Mouse (Mus musculus): Measurements from ENCODE around the gene Fabp6. TPM values are rescaled to one million over a fixed set of nuclear protein-coding genes. Genes with fewer than 3 reads are reported as not detected.

Gene Fabp6
- polyA plus RNA-seq, 1 experiment from 2014 or later: not detected

GRCm38 (mm10) chr11:43626927-43627645 lies 25.7 kb upstream of the Fabp6 start:
- Histone ChIP-seq H3K4me2 (peak overlapping the region; percentile 52), H3K9me3 (ENCODE audit: control insufficient read depth, low read length) (no peaks in the 10 kb centered on the region), H3K4me1 (replicated peaks; ENCODE audit: control insufficient read depth, insufficient read depth, low read length) (peaks cover 16% of the 10 kb centered on the region), H3K27me3 (replicated peaks; ENCODE audit: control insufficient read depth, insufficient read depth, low read length) (no peaks in the 10 kb centered on the region), H3K4me3 (ENCODE audit: low read depth, low read length) (no peak overlapping the region), H3K27ac (ENCODE audit: low read depth, low read length) (0 out of 2 replicates have a peak overlapping the region, but pooled peaks have one; percentile 11), H3K9ac (ENCODE audit: low read depth, low read length) (peak overlapping the region; percentile 26; the same call in 1 of the 2 replicates), H3K36me3 (ENCODE audit: control insufficient read depth, insufficient read depth, low read length) (no peaks in the 10 kb centered on the region)
- DNase-seq (ENCODE audit: low spot score) (no peak), ATAC-seq (replicated peaks; ENCODE audit: low FRiP score) (no peak)
- 35% methylated on average over 18 of the region's 18 CpGs for WGBS

GRCm38 (mm10) chr11:43626300-43626926 lies 25.1 kb upstream of the Fabp6 start:
- Histone ChIP-seq H3K36me3 (ENCODE audit: control insufficient read depth, insufficient read depth, low read length) (no peaks in the 10 kb centered on the region), H3K27me3 (replicated peaks; ENCODE audit: control insufficient read depth, insufficient read depth, low read length) (no peaks in the 10 kb centered on the region), H3K9ac (ENCODE audit: low read depth, low read length) (peak overlapping the region; percentile 26; the same call in 1 of the 2 replicates), H3K4me1 (replicated peaks; ENCODE audit: control insufficient read depth, insufficient read depth, low read length) (peaks cover 17% of the 10 kb centered on the region), H3K4me2 (peak overlapping the region; percentile 52), H3K9me3 (ENCODE audit: control insufficient read depth, low read length) (no peaks in the 10 kb centered on the region), H3K27ac (ENCODE audit: low read depth, low read length) (peak overlapping the region; percentile 48; the same call in 1 of the 2 replicates), H3K4me3 (ENCODE audit: low read depth, low read length) (peak overlapping the region; percentile 15; the same call in 1 of the 2 replicates)
- 17% methylated on average over 12 of the region's 12 CpGs for WGBS
- ATAC-seq (replicated peaks; ENCODE audit: low FRiP score) (peak; percentile 42), DNase-seq (ENCODE audit: low spot score) (no peak)

- ATAC-seq (replicated peaks; ENCODE audit: low FRiP score) (no peak), DNase-seq (ENCODE audit: low spot score) (no peak)
- H3K27me3 ChIP-seq (replicated peaks; ENCODE audit: control insufficient read depth, insufficient read depth, low read length): no peaks in the 10 kb centered on the region
- no peak overlapping the region for H3K27ac ChIP-seq (ENCODE audit: low read depth, low read length)
- H3K4me1 ChIP-seq (replicated peaks; ENCODE audit: control insufficient read depth, insufficient read depth, low read length): peaks cover 22% of the 10 kb centered on the region
- WGBS: 82% methylated on average over 1 of the region's 1 CpGs
- no peak overlapping the region for H3K9ac ChIP-seq (ENCODE audit: low read depth, low read length)
- no peaks in the 10 kb centered on the region for H3K36me3 ChIP-seq (ENCODE audit: control insufficient read depth, insufficient read depth, low read length)
- H3K4me3 ChIP-seq (ENCODE audit: low read depth, low read length): no peak overlapping the region
- H3K4me2 ChIP-seq: no peak overlapping the region
- no peaks in the 10 kb centered on the region for H3K9me3 ChIP-seq (ENCODE audit: control insufficient read depth, low read length)
Measured at GRCm38 (mm10) chr11:43624341-43624740, 23.0 kb upstream of the Fabp6 start.

GRCm38 (mm10) chr11:43621769-43622168 lies 20.4 kb upstream of the Fabp6 start:
- Histone ChIP-seq H3K36me3 (ENCODE audit: control insufficient read depth, insufficient read depth, low read length) (no peaks in the 10 kb centered on the region), H3K9ac (ENCODE audit: low read depth, low read length) (no peak overlapping the region), H3K27me3 (replicated peaks; ENCODE audit: control insufficient read depth, insufficient read depth, low read length) (no peaks in the 10 kb centered on the region), H3K4me2 (no peak overlapping the region), H3K9me3 (ENCODE audit: control insufficient read depth, low read length) (no peaks in the 10 kb centered on the region), H3K27ac (ENCODE audit: low read depth, low read length) (no peak overlapping the region), H3K4me1 (replicated peaks; ENCODE audit: control insufficient read depth, insufficient read depth, low read length) (peaks cover 19% of the 10 kb centered on the region), H3K4me3 (ENCODE audit: low read depth, low read length) (no peak overlapping the region)
- ATAC-seq (replicated peaks; ENCODE audit: low FRiP score) (peak; percentile 40), DNase-seq (ENCODE audit: low spot score) (no peak)
- 72% methylated on average over 5 of the region's 5 CpGs for WGBS

- no peak overlapping the region for H3K9ac ChIP-seq (ENCODE audit: low read depth, low read length)
- H3K27me3 ChIP-seq (replicated peaks; ENCODE audit: control insufficient read depth, insufficient read depth, low read length): no peaks in the 10 kb centered on the region
- WGBS: 80% methylated on average over 7 of the region's 7 CpGs
- H3K27ac ChIP-seq (ENCODE audit: low read depth, low read length): no peak overlapping the region
- DNase-seq (ENCODE audit: low spot score) (no peak), ATAC-seq (replicated peaks; ENCODE audit: low FRiP score) (peak; percentile 18; the same call in 1 of the 2 replicates)
- H3K4me3 ChIP-seq (ENCODE audit: low read depth, low read length): no peak overlapping the region
- no peaks in the 10 kb centered on the region for H3K9me3 ChIP-seq (ENCODE audit: control insufficient read depth, low read length)
- H3K4me1 ChIP-seq (replicated peaks; ENCODE audit: control insufficient read depth, insufficient read depth, low read length): peaks cover 9% of the 10 kb centered on the region; the same call in 1 of the 2 replicates
- H3K36me3 ChIP-seq (ENCODE audit: control insufficient read depth, insufficient read depth, low read length): no peaks in the 10 kb centered on the region
- H3K4me2 ChIP-seq: no peak overlapping the region
Measured at GRCm38 (mm10) chr11:43618403-43618802, 17.1 kb upstream of the Fabp6 start.

- WGBS: 55% methylated on average over 5 of the region's 5 CpGs
- no peak for DNase-seq (ENCODE audit: low spot score)
- Histone ChIP-seq H3K4me1 (replicated peaks; ENCODE audit: control insufficient read depth, insufficient read depth, low read length) (peaks cover 9% of the 10 kb centered on the region; the same call in 1 of the 2 replicates), H3K27ac (ENCODE audit: low read depth, low read length) (no peak overlapping the region), H3K27me3 (replicated peaks; ENCODE audit: control insufficient read depth, insufficient read depth, low read length) (no peaks in the 10 kb centered on the region), H3K9me3 (ENCODE audit: control insufficient read depth, low read length) (no peaks in the 10 kb centered on the region), H3K9ac (ENCODE audit: low read depth, low read length) (no peak overlapping the region), H3K4me3 (ENCODE audit: low read depth, low read length) (no peak overlapping the region), H3K36me3 (ENCODE audit: control insufficient read depth, insufficient read depth, low read length) (no peaks in the 10 kb centered on the region), H3K4me2 (no peak overlapping the region)
- no peak for ATAC-seq (replicated peaks; ENCODE audit: low FRiP score)
Measured at GRCm38 (mm10) chr11:43617924-43618323, 16.6 kb upstream of the Fabp6 start.

GRCm38 (mm10) chr11:43612834-43613488 lies 11.6 kb upstream of the Fabp6 start:
- DNase-seq (ENCODE audit: low spot score) (peak; percentile 83), ATAC-seq (replicated peaks; ENCODE audit: low FRiP score) (peak; percentile 66)
- Histone ChIP-seq H3K27ac (ENCODE audit: low read depth, low read length) (peak overlapping the region; percentile 32; the same call in 1 of the 2 replicates), H3K4me1 (replicated peaks; ENCODE audit: control insufficient read depth, insufficient read depth, low read length) (peaks cover 2% of the 10 kb centered on the region; the same call in 1 of the 2 replicates), H3K4me3 (ENCODE audit: low read depth, low read length) (no peak overlapping the region), H3K9ac (ENCODE audit: low read depth, low read length) (no peak overlapping the region), H3K9me3 (ENCODE audit: control insufficient read depth, low read length) (no peaks in the 10 kb centered on the region), H3K36me3 (ENCODE audit: control insufficient read depth, insufficient read depth, low read length) (no peaks in the 10 kb centered on the region), H3K4me2 (no peak overlapping the region), H3K27me3 (replicated peaks; ENCODE audit: control insufficient read depth, insufficient read depth, low read length) (no peaks in the 10 kb centered on the region)
- 30% methylated on average over 12 of the region's 12 CpGs for WGBS

GRCm38 (mm10) chr11:43610662-43611033 lies 9.3 kb upstream of the Fabp6 start:
- ATAC-seq (replicated peaks; ENCODE audit: low FRiP score) (no peak), DNase-seq (ENCODE audit: low spot score) (no peak)
- 67% methylated on average over 5 of the region's 5 CpGs for WGBS
- Histone ChIP-seq H3K4me2 (no peak overlapping the region), H3K4me1 (replicated peaks; ENCODE audit: control insufficient read depth, insufficient read depth, low read length) (peaks cover 2% of the 10 kb centered on the region; the same call in 1 of the 2 replicates), H3K9ac (ENCODE audit: low read depth, low read length) (no peak overlapping the region), H3K27me3 (replicated peaks; ENCODE audit: control insufficient read depth, insufficient read depth, low read length) (no peaks in the 10 kb centered on the region), H3K4me3 (ENCODE audit: low read depth, low read length) (no peak overlapping the region), H3K27ac (ENCODE audit: low read depth, low read length) (no peak overlapping the region), H3K9me3 (ENCODE audit: control insufficient read depth, low read length) (no peaks in the 10 kb centered on the region), H3K36me3 (ENCODE audit: control insufficient read depth, insufficient read depth, low read length) (no peaks in the 10 kb centered on the region)
